Mouse (Mus musculus) CH12F3 (cell line): ENCODE data around the gene Rcl1.

Experiments used
- in situ Hi-C: fragments of 300-500 bp; cut with MboI; formaldehyde crosslinking; loops from 2 replicates; pipeline ENCODE4 v1.14.3; 2020; ENCODE audit warnings: low sequenced_read_pairs

Gene Rcl1

GRCm38 (mm10) chr19:29100874-29101542 lies at the start of gene Rcl1:
Gene Rcl1 (plus strand): TSS chr19:29101375.
- in situ Hi-C loops: no loop called here

- in situ Hi-C loops: loop anchor here (10.0 to 25.0 kb wide), 2 partner anchors 302 to 460 kb away; partner anchors contain the start of gene Ric1
These were observed 48.4 kb upstream of the Rcl1 start for GRCm38 (mm10) chr19:29052786-29053185.

- in situ Hi-C loops: loop anchor here (10.0 to 25.0 kb wide), 2 partner anchors 300 to 458 kb away; partner anchors contain the start of gene Ric1
These were observed 46.6 kb upstream of the Rcl1 start for GRCm38 (mm10) chr19:29054594-29054993.

DNA sequence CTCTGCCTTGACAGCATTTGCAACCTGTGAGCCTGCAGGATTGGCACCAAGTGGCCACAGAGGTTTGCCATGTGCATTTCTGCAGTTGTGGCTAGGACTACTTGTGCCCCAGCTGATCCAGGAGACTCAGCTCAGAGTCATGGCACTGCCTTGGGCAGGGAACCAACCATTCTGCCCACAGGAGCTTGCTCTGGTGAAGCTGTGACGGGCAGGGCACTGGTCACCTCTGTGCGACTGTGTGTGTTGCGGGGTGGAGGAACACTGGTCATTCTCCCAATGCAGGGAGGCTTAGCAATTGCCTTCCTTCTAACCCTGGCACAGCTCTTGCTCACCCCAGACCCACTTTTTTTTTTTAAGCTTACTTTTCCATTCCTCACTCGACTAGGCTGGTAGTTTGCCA lies 45.7 kb upstream of the Rcl1 start:
- in situ Hi-C loops: loop anchor here (10.0 to 25.0 kb wide), 2 partner anchors 299 to 457 kb away; partner anchors contain the start of gene Ric1

DNA sequence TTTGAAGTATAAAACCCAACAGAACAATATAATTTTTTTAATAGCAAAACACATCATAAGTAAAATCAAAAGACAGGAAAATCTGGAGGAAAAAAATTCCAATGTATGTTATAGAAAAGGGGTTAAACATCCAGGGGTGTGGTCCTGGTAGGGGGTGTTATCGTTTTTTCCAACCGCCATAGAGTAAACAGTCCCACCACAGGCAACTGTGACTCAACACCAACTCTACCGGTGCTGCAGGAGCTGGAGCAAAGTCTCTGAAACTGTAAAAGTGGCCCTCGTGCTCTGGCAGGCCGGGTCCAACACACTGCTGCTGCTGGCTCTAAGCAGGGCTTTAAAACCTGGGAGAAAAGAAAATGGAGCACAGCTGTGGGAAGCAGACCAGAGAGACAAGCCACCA lies 42.4 kb upstream of the Rcl1 start:
- in situ Hi-C loops: loop anchor here (10.0 to 25.0 kb wide), 2 partner anchors 296 to 454 kb away; partner anchors contain the start of gene Ric1

DNA sequence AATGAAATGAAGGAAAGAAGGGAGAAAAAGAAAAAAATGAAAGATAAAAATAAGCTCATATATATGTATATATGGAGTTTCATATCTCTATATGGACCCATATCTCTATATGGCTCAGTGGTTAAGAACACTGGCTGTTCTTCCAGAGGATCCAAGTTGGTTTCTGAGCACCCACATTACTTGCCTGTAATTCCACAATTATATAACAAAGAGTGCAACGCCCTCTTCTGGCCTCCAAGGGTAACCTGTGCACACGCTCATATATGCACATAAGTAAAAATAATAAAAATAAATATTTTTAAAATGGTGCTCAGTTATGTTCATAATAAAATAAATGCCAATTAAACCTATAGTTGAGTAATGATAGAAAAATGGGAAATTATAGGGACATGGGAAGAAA lies 41.5 kb upstream of the Rcl1 start:
- in situ Hi-C loops: loop anchor here (10.0 to 25.0 kb wide), 3 partner anchors 195 to 453 kb away; partner anchors contain the start of genes Jak2 and Ric1

- in situ Hi-C loops: loop anchor here (10.0 to 25.0 kb wide), 2 partner anchors 195 to 452 kb away; partner anchors contain the start of genes Jak2 and Ric1
These were observed 40.9 kb upstream of the Rcl1 start for GRCm38 (mm10) chr19:29060299-29060698.

DNA sequence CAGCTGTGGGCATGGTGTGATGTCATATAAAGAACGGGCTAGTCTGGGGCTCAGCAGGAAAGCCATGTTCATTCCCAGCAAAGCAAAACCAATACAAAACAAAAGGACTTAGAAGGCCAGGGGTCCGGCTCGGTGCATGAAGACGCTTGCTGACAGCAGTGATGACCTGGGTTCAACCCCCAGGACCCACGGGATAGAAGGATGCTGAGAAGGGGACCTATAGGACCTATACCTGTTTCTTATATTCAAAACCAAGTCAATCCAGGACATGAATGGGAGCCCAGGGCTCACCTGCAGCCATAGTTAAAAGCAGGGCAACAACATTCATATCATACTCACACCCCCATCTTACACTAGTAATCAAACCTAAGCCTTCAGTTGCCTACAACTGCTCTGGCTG lies 38.2 kb upstream of the Rcl1 start:
- in situ Hi-C loops: loop anchor here (10.0 to 25.0 kb wide), 2 partner anchors 192 to 449 kb away; partner anchors contain the start of genes Jak2 and Ric1

DNA sequence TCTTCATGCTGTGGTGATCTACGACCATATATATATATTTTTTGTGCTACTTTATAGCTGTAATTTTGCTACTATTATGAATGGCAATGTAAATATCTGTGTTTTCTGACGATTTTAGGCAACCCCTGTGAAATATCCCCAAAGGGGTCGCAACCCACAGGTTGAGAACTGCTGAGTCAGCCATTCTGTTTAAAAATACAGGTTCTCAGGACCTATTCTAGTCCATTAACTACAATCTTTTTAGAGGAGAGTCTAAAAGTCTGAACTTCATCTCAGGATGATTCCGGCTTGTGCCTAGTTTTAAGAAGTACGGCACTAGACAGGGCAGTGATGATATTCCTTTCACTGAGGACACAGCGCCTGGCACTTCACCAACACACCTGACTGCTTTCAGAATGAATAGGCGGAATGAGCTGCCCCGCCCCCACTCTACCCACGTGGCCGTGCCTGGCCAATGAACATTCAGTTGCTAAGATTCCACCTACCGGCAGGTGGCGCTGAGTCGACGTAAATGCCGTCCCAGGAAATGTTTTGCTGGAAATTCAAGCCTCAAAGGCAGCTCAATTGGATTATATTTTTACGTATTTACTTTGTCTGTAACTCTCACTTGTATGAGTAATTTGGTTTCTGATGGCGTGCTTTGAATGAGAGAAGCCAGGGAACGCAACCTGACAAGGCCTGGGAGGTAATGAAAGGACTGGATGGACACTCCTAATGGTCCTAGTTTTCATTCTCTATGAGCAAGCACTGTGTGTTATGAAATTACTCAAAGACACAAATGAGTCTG lies 37.4 kb upstream of the Rcl1 start:
- in situ Hi-C loops: loop anchor here (10.0 to 25.0 kb wide), 2 partner anchors 191 to 449 kb away; partner anchors contain the start of genes Jak2 and Ric1

DNA sequence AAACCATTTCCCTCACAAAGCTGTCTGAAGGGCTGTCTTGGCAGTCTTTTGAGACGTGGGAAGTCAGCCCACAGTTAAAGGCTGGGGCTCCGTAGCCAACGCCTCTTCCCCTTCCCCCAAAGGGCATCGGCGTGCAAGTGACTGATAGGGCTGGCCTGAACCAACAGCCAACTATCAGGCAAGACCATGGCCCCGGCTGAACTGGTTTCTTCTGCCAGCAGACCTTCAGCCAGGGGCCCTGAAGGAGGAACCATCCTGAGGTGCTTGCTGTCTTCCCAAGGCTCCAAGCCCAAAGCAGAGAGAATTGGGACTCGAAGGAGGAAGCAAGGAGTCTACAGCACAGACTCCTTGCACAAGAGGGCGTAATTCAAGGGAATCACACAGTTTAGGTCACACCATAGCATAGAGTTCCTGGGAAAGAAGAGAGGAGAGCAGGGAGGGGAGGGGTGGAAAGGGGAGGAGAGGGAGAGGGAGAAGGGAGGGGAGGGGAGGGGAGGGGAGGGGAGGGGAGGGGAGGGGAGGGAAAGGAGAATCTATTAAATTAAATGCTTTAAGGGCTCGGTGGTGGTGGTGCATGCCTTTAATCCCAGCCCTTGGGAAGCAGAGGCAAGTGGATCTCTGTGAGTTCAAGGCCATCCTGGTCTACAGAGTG lies 36.6 kb upstream of the Rcl1 start:
- in situ Hi-C loops: loop anchor here (10.0 to 25.0 kb wide), 2 partner anchors 190 to 448 kb away; partner anchors contain the start of genes Jak2 and Ric1

- in situ Hi-C loops: loop anchor here (10.0 to 25.0 kb wide), 2 partner anchors 188 to 445 kb away; partner anchors contain the start of genes Jak2 and Ric1
These were observed 34.1 kb upstream of the Rcl1 start for GRCm38 (mm10) chr19:29066981-29067471.

DNA sequence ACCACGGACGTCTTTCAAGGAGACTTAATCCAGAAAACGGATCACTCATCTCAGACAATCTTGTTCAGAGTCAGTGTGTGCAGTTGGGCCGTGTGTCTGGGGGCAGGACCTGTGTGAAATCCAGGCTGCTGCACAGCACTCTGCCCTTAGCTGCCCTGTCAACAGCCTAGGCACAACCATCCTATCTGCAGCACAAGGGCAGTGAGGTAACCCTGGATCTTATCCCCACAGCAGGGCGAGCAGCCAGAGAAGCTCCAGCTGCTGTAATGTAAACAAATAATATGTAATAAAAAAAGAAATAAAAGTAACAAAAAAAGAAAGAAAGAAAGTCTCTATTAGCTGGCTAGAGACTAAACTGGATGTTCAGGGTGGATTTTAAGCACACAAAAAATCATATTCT lies 32.0 kb upstream of the Rcl1 start:
- in situ Hi-C loops: loop anchor here (10.0 to 25.0 kb wide), 2 partner anchors 186 to 443 kb away; partner anchors contain the start of genes Jak2 and Ric1

DNA sequence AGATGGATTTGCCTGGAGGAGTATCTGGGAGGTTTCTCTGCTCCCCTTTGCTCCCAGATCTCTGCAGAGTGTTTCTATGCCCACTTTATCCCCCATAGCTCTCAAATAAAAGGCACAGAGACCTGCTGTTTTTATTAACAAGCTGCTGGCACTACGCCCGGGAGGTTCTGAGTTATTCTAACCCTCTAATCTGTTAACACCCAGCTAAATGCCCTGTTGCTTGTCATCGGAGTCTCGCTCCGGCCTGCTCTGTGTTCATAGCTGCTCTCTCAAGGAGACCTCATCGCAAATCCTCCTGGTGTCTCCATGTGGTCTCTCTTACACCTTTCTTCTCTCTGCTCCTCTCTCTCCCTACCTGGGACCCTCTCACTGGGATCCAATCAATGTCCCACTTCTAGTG lies 26.4 kb upstream of the Rcl1 start:
- in situ Hi-C loops: loop anchor here (25.0 kb wide), 1 partner anchor 437 kb away; the partner anchor contains the start of gene Ric1

- in situ Hi-C loops: no loop called here
These were observed 12.5 kb upstream of the Rcl1 start for GRCm38 (mm10) chr19:29088628-29089027.

DNA sequence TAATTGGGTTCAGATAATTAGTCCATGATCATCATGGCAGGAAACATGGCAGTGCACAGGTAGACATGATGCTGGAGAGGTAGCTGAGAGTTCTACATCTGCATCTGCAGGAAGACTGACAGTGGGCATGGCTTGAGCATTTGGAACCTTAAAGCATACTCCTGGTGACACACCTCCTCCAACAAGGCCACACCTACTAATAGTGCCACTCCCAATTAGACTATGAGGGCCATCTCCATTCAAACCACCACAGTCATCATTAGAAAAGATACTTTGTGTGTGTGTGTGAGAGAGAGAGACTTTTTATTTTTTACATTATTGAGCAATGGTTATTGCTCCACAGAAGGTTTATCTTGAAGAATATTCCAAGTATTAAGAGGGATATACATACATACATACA lies 9.0 kb upstream of the Rcl1 start:
- in situ Hi-C loops: no loop called here

DNA sequence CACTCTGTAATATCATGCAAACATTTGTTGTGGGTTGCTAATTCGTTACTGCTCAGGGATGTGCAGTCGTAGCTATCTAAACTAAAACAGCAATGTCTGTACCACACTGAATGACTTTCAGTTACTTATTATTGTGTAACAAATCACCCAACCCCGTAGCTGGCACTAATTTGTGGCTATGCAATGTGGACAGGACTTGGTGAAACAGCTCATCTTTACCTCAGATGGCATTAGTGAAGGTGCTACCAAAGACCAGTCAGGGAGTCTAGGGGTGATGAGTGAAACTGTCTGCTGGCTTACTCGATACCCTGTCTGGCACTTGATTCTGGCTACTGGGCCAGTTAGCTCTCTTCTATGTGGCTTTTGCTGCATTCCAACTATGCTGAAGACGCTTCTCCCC lies 2.1 kb upstream of the Rcl1 start:
- in situ Hi-C loops: no loop called here

- in situ Hi-C loops: no loop called here
These were observed 1.6 kb upstream of the Rcl1 start for GRCm38 (mm10) chr19:29099596-29099995.

DNA sequence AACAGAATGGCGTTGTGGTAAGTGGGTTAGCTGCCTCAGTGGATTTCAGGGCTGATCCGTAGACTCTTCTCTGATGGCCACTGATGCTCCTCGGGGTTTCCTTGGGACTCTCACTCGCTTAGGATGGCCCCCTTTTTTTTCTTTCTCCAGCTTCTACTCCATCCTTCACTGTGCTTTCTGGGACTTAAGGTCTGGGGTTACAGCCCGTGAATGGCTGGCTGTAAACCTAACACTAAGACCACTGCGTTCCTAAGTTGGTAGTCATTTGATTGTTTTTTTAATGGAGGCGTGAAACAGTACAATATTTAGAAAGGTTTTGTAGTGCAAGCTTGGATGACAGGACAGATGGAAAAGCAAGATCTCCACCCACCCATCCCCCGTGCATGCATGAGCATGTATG lies 914 bp upstream of the Rcl1 start:
- in situ Hi-C loops: no loop called here

DNA sequence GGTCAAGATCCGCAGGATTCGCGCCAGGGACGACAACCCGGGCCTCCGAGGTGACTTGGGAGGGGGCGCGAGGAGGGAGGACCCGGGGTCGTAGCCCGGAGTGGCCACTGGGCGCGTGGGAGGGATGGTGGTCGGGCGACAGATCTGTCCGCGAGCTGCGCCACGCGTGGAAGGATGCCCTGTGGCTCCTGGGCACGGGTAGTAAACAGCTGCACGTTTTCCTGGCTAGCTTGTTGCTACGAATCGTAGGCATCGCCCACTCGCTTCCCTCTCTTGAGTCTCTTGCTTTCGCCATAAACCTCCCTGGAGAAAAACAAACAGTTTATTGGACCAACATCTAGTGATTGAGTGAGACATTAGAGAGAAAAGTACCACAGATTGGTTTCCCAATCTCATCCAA lies 416 bp downstream of the Rcl1 start:
- in situ Hi-C loops: no loop called here

- in situ Hi-C loops: no loop called here
These were observed 923 bp downstream of the Rcl1 start for GRCm38 (mm10) chr19:29102098-29102497.

DNA sequence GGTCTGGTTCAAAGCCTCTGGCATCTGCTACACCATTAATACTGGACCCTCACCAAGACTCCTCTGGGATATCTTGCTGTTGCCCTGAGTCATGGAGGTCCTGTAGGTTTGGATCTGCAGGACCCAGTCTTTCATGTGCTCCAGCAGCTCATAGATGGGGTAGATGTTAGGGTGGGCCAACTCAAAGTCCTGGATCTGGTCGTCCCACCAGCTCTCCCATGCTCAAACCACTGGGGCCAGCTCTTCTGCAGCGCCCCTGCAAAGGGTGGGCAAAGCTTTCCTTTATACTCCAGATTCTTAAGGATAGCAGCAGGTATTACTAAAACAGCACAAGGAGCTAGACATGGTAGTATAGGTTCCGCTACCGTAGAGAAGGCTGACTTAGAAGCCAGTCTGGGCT lies 4.6 kb downstream of the Rcl1 start:
- in situ Hi-C loops: no loop called here
